17 mouse cellular contexts compared by ENCODE assay signal in the genomic region with DNA sequence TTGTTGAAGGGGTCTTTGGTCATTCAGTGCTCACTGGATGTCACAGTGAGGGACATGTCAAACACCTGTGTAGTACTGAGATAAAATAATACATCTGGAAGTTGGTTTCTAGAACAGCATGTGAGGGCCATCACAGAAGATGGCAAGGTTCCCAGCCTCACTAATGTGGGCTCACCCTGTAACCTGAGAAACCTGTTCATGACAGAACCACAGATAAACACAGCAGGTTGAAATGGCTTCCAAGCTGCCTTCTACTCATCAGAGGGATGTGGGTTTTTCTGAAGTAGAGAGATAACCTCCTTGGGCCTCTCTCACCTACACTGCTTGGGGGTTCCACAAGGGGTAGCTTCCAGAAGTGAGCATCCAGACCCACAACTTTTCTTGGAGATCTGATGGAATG.
"Had no signal": no experiment of that assay in that cellular context is flagged by ENCODE, and none has a peak within 500 bp of the region (broad histone marks: within the 10 kb centered on the region; RNA-seq: fewer than 3 reads in every experiment).

No protein-coding gene starts in this region.

- H3K36me3 ChIP-seq: neural tube, embryonic 12.5 days; neural tube, embryonic 13.5 days; neural tube, embryonic 15.5 days; stomach, embryonic 15.5 days had no signal

- H3K27ac ChIP-seq: neural tube, embryonic 12.5 days; neural tube, embryonic 13.5 days; neural tube, embryonic 15.5 days; stomach, embryonic 15.5 days; stomach, postnatal 0 days had no signal

- H3K27me3 ChIP-seq: neural tube, embryonic 12.5 days; neural tube, embryonic 13.5 days; stomach, embryonic 15.5 days had no signal

- H3K4me3 ChIP-seq: neural tube, embryonic 12.5 days; neural tube, embryonic 13.5 days; neural tube, embryonic 15.5 days; stomach, embryonic 15.5 days had no signal

- DNase-seq: retina, postnatal 1 day; right cerebral cortex, adult 18-20 months; right cerebral cortex, postnatal 14 days; right cerebral cortex, postnatal 25 days; right cerebral cortex, postnatal 4 days; spleen, adult 18-20 months; thymus, adult 18-20 months; thymus, adult 2 months; thymus, postnatal 14 days; thymus, postnatal 25 days; thymus, postnatal 36 days; thymus, postnatal 4 days had no signal

- H3K4me1 ChIP-seq: stomach, embryonic 15.5 days had no signal

- H3K9ac ChIP-seq: neural tube, embryonic 12.5 days; neural tube, embryonic 13.5 days; neural tube, embryonic 15.5 days; stomach, embryonic 15.5 days had no signal

- H3K9me3 ChIP-seq: neural tube, embryonic 12.5 days; neural tube, embryonic 13.5 days; neural tube, embryonic 15.5 days; stomach, embryonic 15.5 days had no signal
